Mouse (Mus musculus): ENCODE data around the gene Lonp2.

DNA sequence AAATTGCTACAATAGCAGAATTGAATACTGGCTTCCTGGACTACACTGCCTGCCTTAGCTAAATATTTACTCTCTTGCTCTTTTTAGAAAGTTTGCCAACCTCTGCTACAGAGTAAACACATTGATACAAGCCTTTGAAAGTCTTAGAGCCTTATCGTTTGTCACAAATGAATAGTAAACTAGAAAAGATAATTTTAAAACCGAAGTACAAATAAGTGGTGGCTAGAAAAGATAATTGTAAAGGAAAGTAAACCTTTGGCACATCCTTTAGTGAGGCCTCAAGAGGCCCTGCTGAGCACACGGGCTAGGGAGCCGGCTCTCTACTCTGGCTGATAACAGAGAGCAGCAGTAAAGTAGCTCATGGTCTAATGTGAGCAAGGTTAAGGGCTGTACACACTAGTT is 135.2 kb downstream of the Lonp2 start:
- TF ChIP-seq POLR2A (IDR thresholded peaks at IDR 0.05; ENCODE audit: insufficient read length, low read depth) (no peak), MYOG (IDR thresholded peaks at IDR 0.05; ENCODE audit: control insufficient read depth in 1 of 3, insufficient read depth in 1 of 3, insufficient read length in 2 of 3, low read depth in 2 of 3) (no peak), MAX (IDR thresholded peaks at IDR 0.05; ENCODE audit: low read depth) (no peak), E2F4 (IDR thresholded peaks at IDR 0.05; ENCODE audit: insufficient read depth) (no peak), POLR2AphosphoS2 (IDR thresholded peaks at IDR 0.05; ENCODE audit: insufficient read length, low read depth) (no peak), MYOD1 (IDR thresholded peaks at IDR 0.05; ENCODE audit: control insufficient read depth in 1 of 3, insufficient read length in 2 of 3, low read depth in 2 of 3) (no peak), CEBPB (IDR thresholded peaks at IDR 0.05; ENCODE audit: insufficient read depth, poor library complexity, severe bottlenecking) (no peak), USF1 (IDR thresholded peaks at IDR 0.05; ENCODE audit: low read depth) (no peak), TCF12 (IDR thresholded peaks at IDR 0.05; ENCODE audit: insufficient read depth, poor library complexity, severe bottlenecking) (no peak), REST (IDR thresholded peaks at IDR 0.05; ENCODE audit: insufficient read depth, insufficient read length) (no peak)
